Mouse (Mus musculus) liver, embryonic 14 days (tissue): ENCODE data around the gene Lamtor3. TPM values are rescaled to one million over a fixed set of nuclear protein-coding genes. Genes with fewer than 3 reads are reported as not detected.

Experiments
- polyA plus RNA-seq: library from polyadenylated mRNA; depleted of rRNA; stranded (reverse); fragments of >200 nt; gene quantifications from 2 replicates; pipeline ENCODE4 v1.2.3, GENCODE M21; 2012; rRNA removed

The Lamtor3 gene
- 34.6 and 39.1 TPM in 2 replicates for polyA plus RNA-seq

GRCm38 (mm10) chr3:137918172-137918931 is at the start of gene Lamtor3:
Gene Lamtor3, plus strand, starts transcription at chr3:137918506.

Other genes starting within 250 kb of the Lamtor3 start
- not detected in 2 replicates for gene Gm21962, start 247.0 kb upstream of the Lamtor3 start, polyA plus RNA-seq
- 786 and 871 TPM in 2 replicates for gene H2afz, start 54.0 kb upstream of the Lamtor3 start, polyA plus RNA-seq
- gene Dnajb14, start 50.8 kb upstream of the Lamtor3 start, polyA plus RNA-seq, result 1.4 and 1.7 TPM in 2 replicates
- 8.5 and 9.9 TPM in 2 replicates for gene Dapp1, start 63.0 kb downstream of the Lamtor3 start, polyA plus RNA-seq
- gene 1110002E22Rik, start 146.5 kb downstream of the Lamtor3 start, polyA plus RNA-seq, result 0.03 and 0.06 TPM in 2 replicates
- 0.01 TPM in 1 of 2 replicates, not detected in the other for gene Gm5105, start 148.9 kb downstream of the Lamtor3 start, polyA plus RNA-seq
- 4.1 and 4.2 TPM in 2 replicates for gene Trmt10a, start 224.9 kb downstream of the Lamtor3 start, polyA plus RNA-seq
- 16.3 and 18.8 TPM in 2 replicates for gene Mttp, start 226.5 kb downstream of the Lamtor3 start, polyA plus RNA-seq